Mouse (Mus musculus): ENCODE measurements around the gene Slc17a7. TPM values are rescaled to one million over a fixed set of nuclear protein-coding genes. Genes with fewer than 3 reads are reported as not detected.

Slc17a7 gene
- polyA plus RNA-seq, 1 experiment from 2014 or later = 0.42 TPM

GRCm38 (mm10) chr7:45135993-45136567 is 27.7 kb upstream of the Slc17a7 start, which contains the start of the genes Gm45713 and Flt3l:
TSS of gene Gm45713 (minus strand) at chr7:45136231.
TSS of gene Flt3l (minus strand) at chr7:45136432.
- no peaks in the 10 kb centered on the region for H3K9me3 ChIP-seq
- H3K9ac ChIP-seq = peak within 1 kb of the TSS; percentile 62
- H3K27ac ChIP-seq = no peak within 1 kb of the TSS
- peak; percentile 78 for ATAC-seq (ENCODE audit: low FRiP score)
- H3K4me2 ChIP-seq = peak within 1 kb of the TSS; percentile 58
- peak within 1 kb of the TSS; percentile 39 for H3K4me3 ChIP-seq
- 3% methylated on average over 28 of the region's 29 CpGs for WGBS
- H3K4me1 ChIP-seq (replicated peaks) = peaks cover 12% of the 10 kb centered on the region
- peaks cover 35% of the 10 kb centered on the region for H3K27me3 ChIP-seq
- no peaks in the 10 kb centered on the region for H3K36me3 ChIP-seq

DNA sequence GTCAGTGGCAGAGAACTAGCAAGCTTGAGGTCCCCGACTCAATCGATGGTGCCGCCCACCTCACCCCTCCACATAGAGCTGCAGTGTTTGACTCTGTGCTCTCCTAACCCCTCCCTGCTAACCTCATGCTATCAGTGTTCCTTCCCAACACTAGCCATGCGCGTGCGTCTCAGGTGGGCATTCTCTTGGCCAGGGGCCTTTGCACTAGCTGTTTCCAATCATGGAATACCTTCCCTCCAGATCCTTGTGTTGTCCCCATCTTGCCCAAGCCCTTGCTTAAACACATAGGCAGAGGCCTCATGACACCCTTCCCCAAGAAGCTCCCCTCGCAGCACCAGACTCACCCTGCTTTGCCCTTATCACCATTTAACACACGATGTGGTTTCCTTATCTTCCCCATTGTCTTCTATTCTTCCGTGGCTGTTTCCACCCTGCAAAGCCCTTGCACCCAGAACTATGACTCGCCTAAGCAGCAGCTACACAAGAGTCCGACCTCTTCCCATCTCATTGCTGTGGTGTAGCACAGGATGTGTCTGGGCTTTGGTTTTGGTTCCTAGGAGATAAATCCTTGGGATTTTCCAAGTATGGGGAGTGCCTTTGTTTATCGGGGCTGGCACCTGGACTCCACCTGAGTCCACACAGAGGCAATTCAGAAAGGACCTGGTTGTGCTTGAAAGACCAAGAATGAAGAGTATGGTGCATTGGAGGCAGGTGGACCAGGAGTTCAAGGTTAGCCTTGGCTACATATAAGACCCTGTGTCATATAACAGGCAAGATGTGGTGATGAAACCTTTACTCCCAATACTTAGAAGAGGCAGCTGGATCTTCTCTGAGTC is 26.4 kb upstream of the Slc17a7 start:
- Histone ChIP-seq H3K9ac (no peak overlapping the region), H3K4me1 (replicated peaks) (peaks cover 12% of the 10 kb centered on the region), H3K9me3 (no peaks in the 10 kb centered on the region), H3K4me3 (no peak overlapping the region), H3K27ac (no peak overlapping the region), H3K4me2 (no peak overlapping the region), H3K27me3 (peaks cover 35% of the 10 kb centered on the region), H3K36me3 (0 out of 2 replicates have a peak, but pooled peaks cover under 1% of the 10 kb centered on the region)
- 89% methylated on average over 12 of the region's 12 CpGs for WGBS
- no peak for ATAC-seq (ENCODE audit: low FRiP score)

DNA sequence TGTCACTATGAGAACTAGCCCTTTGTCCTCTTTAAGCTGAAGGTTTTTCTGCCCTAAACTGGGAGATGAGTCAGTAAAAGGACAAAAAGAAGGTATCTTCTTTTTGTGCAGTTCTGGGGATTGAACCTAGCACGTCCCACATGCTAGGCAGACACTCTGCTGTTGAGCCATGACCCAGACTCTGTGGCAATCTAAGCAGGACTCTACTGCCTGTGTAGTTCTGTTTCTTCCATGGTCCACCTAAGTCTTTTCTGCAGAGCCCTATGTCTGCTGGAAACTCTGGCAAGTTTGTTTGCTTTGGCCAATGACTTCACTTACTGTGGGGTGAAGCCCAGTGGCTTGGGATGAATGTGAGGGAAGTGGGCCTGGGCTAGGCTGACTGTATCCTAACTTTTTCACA is 25.3 kb upstream of the Slc17a7 start:
- no peak for ATAC-seq (ENCODE audit: low FRiP score)
- no peak overlapping the region for H3K27ac ChIP-seq
- peaks cover 12% of the 10 kb centered on the region for H3K4me1 ChIP-seq (replicated peaks)
- no peak overlapping the region for H3K9ac ChIP-seq
- H3K4me3 ChIP-seq = no peak overlapping the region
- peaks cover 10% of the 10 kb centered on the region for H3K36me3 ChIP-seq
- 84% methylated on average over 1 of the region's 1 CpGs for WGBS
- H3K9me3 ChIP-seq = no peaks in the 10 kb centered on the region
- H3K4me2 ChIP-seq = no peak overlapping the region
- peaks cover 35% of the 10 kb centered on the region for H3K27me3 ChIP-seq

DNA sequence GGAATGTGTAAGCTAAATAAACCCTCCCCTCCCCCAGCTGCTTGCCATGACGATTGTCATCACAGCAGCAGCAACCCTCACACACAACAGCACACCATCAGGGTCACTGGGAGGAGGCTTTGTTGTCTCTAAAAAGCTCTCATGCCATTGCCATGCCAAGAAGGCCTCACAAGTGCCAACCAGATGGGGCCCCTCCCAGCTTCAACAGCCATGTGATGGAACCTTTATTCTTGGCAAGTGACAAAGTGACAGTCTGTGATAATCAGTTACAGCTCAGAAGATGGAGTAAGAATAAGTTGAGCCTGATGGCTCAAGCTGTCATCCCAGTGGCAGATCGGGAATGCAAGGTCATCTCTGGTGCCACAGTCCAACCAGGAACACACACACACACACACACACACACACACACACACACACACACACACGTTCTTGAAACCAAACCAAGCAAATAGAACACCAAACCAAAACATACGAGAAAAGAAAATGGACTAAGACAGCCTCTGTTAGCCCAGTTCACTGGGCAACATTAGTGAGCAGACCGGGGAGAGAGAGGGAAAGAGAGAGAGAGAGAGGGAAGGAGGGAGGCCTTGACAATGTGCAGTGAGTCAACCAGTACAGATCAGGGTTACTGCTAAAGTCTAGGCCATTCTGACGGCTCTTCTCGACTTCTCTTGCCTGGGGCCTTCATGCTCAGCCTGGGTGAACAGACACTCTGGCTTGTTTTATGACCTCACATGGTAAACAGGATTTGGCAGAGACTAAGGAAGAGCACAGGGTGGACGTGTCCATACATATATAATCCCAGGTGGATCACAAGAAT is 23.6 kb upstream of the Slc17a7 start:
- Histone ChIP-seq H3K36me3 (peaks cover 27% of the 10 kb centered on the region), H3K9ac (no peak overlapping the region), H3K27ac (no peak overlapping the region), H3K4me2 (no peak overlapping the region), H3K27me3 (peaks cover 25% of the 10 kb centered on the region), H3K4me3 (no peak overlapping the region), H3K4me1 (replicated peaks) (peaks cover 12% of the 10 kb centered on the region), H3K9me3 (no peaks in the 10 kb centered on the region)
- no peak for ATAC-seq (ENCODE audit: low FRiP score)
- WGBS = 83% methylated on average over 8 of the region's 8 CpGs

- no peak overlapping the region for H3K4me3 ChIP-seq
- peaks cover 37% of the 10 kb centered on the region for H3K36me3 ChIP-seq
- no peak overlapping the region for H3K27ac ChIP-seq
- peaks cover 4% of the 10 kb centered on the region for H3K4me1 ChIP-seq (replicated peaks)
- no peak overlapping the region; the same call in 1 of the 2 replicates for H3K9ac ChIP-seq
- peaks cover 17% of the 10 kb centered on the region for H3K27me3 ChIP-seq
- no peaks in the 10 kb centered on the region for H3K9me3 ChIP-seq
- WGBS = 94% methylated on average over 3 of the region's 3 CpGs
- H3K4me2 ChIP-seq = no peak overlapping the region
- ATAC-seq (ENCODE audit: low FRiP score) = no peak
Measured at GRCm38 (mm10) chr7:45141319-45141718, 22.4 kb upstream of the Slc17a7 start.

GRCm38 (mm10) chr7:45141914-45142313 is 21.8 kb upstream of the Slc17a7 start:
- Histone ChIP-seq H3K36me3 (peaks cover 37% of the 10 kb centered on the region), H3K9me3 (no peaks in the 10 kb centered on the region), H3K27ac (no peak overlapping the region), H3K9ac (no peak overlapping the region; the same call in 1 of the 2 replicates), H3K4me1 (replicated peaks) (no peaks in the 10 kb centered on the region), H3K4me3 (no peak overlapping the region), H3K4me2 (no peak overlapping the region), H3K27me3 (peaks cover 12% of the 10 kb centered on the region)
- no peak for ATAC-seq (ENCODE audit: low FRiP score)
- 95% methylated on average over 5 of the region's 5 CpGs for WGBS

- peaks cover 46% of the 10 kb centered on the region for H3K36me3 ChIP-seq
- H3K27ac ChIP-seq = no peak overlapping the region
- H3K4me1 ChIP-seq (replicated peaks) = no peaks in the 10 kb centered on the region
- no peak overlapping the region for H3K4me3 ChIP-seq
- whole genome bisulfite sequencing = 91% methylated on average over 13 of the region's 13 CpGs
- H3K27me3 ChIP-seq = no peaks in the 10 kb centered on the region
- peak overlapping the region; percentile 13 for H3K9ac ChIP-seq
- H3K4me2 ChIP-seq = no peak overlapping the region
- ATAC-seq (ENCODE audit: low FRiP score) = no peak
- no peaks in the 10 kb centered on the region for H3K9me3 ChIP-seq
Measured at GRCm38 (mm10) chr7:45144368-45145174, 19.2 kb upstream of the Slc17a7 start.

DNA sequence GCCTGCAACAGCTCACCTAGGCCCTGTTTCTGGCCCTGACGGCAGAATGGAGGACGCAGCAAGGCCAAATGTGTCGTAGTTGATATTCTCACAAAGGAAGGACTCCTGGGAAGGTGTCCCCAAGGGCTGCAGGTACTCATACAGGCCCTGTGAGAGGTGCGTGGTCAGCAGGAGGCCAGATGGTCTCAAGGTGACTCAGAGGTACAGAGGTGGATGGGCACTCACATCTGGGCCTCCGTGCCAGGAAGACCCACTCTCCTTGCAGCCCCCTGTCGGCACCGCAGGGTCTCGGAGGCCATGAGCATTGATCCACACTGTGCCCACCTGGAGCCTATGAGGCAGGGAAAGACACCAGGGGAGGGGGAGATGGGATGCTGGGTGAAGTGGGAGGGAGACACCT is 18.3 kb upstream of the Slc17a7 start:
- no peak overlapping the region for H3K27ac ChIP-seq
- H3K9ac ChIP-seq = no peak overlapping the region
- H3K4me2 ChIP-seq = no peak overlapping the region
- peaks cover 46% of the 10 kb centered on the region for H3K36me3 ChIP-seq
- WGBS = 95% methylated on average over 8 of the region's 8 CpGs
- H3K27me3 ChIP-seq = no peaks in the 10 kb centered on the region
- no peak overlapping the region for H3K4me3 ChIP-seq
- ATAC-seq (ENCODE audit: low FRiP score) = no peak
- 0 out of 2 replicates have a peak, but pooled peaks cover under 1% of the 10 kb centered on the region for H3K4me1 ChIP-seq (replicated peaks)
- no peaks in the 10 kb centered on the region for H3K9me3 ChIP-seq

- H3K9ac ChIP-seq = 0 out of 2 replicates have a peak overlapping the region, but pooled peaks have one; percentile 35
- H3K27ac ChIP-seq = no peak overlapping the region
- no peak overlapping the region for H3K4me3 ChIP-seq
- H3K9me3 ChIP-seq = no peaks in the 10 kb centered on the region
- peaks cover 46% of the 10 kb centered on the region for H3K36me3 ChIP-seq
- no peak overlapping the region for H3K4me2 ChIP-seq
- no peaks in the 10 kb centered on the region for H3K27me3 ChIP-seq
- H3K4me1 ChIP-seq (replicated peaks) = 0 out of 2 replicates have a peak, but pooled peaks cover 8% of the 10 kb centered on the region
- WGBS = 97% methylated on average over 11 of the region's 11 CpGs
- no peak for ATAC-seq (ENCODE audit: low FRiP score)
Measured at GRCm38 (mm10) chr7:45147267-45147666, 16.5 kb upstream of the Slc17a7 start.

DNA sequence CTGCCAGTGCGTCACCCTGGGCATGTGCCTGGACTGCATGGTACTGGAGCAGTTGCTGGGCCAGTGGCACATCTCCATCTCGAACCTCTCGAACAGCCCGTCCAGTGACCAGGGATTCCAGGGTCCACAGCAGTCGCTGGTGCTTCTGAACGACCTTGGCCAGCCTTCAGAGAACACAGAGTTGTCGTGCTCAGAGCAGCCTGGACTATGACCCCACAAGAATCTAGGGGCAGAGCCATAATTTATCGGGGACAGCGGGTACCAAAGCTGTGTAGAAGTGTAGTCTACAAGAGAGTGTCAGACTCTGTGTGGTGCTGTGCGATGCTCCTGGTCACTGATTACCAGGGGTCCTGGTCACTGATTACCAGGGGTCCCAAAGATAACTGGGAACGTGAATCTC is 15.8 kb upstream of the Slc17a7 start:
- no peak overlapping the region for H3K4me2 ChIP-seq
- ATAC-seq (ENCODE audit: low FRiP score) = no peak
- no peak overlapping the region for H3K27ac ChIP-seq
- no peaks in the 10 kb centered on the region for H3K9me3 ChIP-seq
- peaks cover 41% of the 10 kb centered on the region for H3K36me3 ChIP-seq
- H3K4me1 ChIP-seq (replicated peaks) = 0 out of 2 replicates have a peak, but pooled peaks cover 8% of the 10 kb centered on the region
- no peak overlapping the region; the same call in 1 of the 2 replicates for H3K9ac ChIP-seq
- WGBS = 83% methylated on average over 11 of the region's 11 CpGs
- H3K4me3 ChIP-seq = no peak overlapping the region
- H3K27me3 ChIP-seq = no peaks in the 10 kb centered on the region

- no peak overlapping the region for H3K27ac ChIP-seq
- ATAC-seq (ENCODE audit: low FRiP score) = no peak
- WGBS = 66% methylated on average over 4 of the region's 4 CpGs
- H3K4me1 ChIP-seq (replicated peaks) = peaks cover 12% of the 10 kb centered on the region
- H3K4me3 ChIP-seq = no peak overlapping the region
- H3K27me3 ChIP-seq = no peaks in the 10 kb centered on the region
- H3K4me2 ChIP-seq = no peak overlapping the region
- H3K36me3 ChIP-seq = peaks cover 34% of the 10 kb centered on the region
- H3K9me3 ChIP-seq = no peaks in the 10 kb centered on the region
- no peak overlapping the region for H3K9ac ChIP-seq
Measured at GRCm38 (mm10) chr7:45148534-45149098, 15.1 kb upstream of the Slc17a7 start.

All from hindbrain, embryonic 13.5 days (tissue).